Comparison of ENCODE assay signal across 9 mouse cellular contexts in the genomic region with DNA sequence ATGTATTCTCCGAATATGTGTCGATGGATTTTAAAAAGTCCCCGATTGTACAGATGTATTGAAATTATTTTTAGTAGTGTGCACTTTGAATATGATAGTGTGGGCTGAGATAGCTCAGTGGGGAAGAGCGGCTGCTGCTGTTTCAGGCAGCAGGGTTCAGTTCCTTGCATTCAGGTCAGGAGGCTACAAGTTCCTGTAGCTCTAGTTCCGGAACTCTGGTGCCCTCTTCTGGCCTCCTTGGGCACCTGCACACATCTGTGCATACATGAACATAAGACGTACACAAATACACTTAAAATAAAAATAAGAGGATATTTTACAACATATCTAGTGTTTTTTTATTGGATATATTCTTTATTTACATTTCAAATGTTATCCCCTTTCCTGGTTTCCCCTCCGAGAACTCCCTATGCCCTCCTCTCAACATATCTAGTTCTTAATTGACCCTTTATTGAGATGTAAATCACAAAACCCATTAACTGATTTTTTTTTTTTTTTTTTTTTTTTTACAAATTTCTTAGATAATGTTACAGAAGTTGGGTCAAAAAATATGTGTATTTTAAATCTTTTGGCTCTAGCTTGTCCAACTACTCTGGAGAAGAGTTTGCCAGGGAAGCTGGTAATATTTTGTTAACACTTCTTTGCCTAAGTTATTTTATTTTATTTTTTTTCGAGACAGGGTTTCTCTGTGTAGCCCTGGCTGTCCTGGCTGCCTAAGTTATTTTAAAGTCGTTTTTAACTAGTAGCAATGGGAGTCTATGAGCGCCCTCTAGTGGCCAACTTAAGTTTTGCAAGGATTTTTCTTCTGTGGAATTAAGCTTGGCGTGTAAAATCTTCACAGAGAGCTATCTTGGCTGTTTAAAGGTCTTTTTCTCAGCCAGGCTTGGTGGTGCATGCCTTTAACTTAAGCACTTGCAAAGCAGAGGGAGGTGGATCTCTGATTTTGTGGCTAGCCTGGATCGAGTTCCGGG. TPM values are rescaled to one million over a fixed set of nuclear protein-coding genes. Genes with fewer than 3 reads are reported as not detected.
A peak's percentile ranks its signal among the peaks of the same experiment; 100 is the strongest.
DNase-seq lines count a peak whose midpoint lies in the region; ATAC-seq lines count a peak whose summit lies in the region.
"Had no signal": no experiment of that assay in that cellular context is flagged by ENCODE, and none has a peak within 500 bp of the region (broad histone marks: within the 10 kb centered on the region; RNA-seq: fewer than 3 reads in every experiment).

No protein-coding gene starts in this region.

- H3K9me3 ChIP-seq in liver, embryonic 12.5 days (replicated peaks): no peaks in the 10 kb centered on the region
- no peaks in the 10 kb centered on the region for H3K9me3 ChIP-seq in forebrain, embryonic 11.5 days (ENCODE audit: control insufficient read depth, low read length)
- H3K9me3 ChIP-seq: midbrain, embryonic 12.5 days had no signal

- DNase-seq in liver: peak; percentile 71
- DNase-seq in brain, embryonic 18.5 days (ENCODE audit: low read depth, low spot score): peak; percentile 70
- DNase-seq in forebrain, embryonic 11.5 days (ENCODE audit: low spot score): peak; percentile 79
- DNase-seq in left cerebral cortex, postnatal 25 days (ENCODE audit: low spot score in 2 of 2): peak; percentile 81 to 84
- peak; percentile 90 for DNase-seq in naive thymus-derived CD4-positive, alpha-beta T cell, adult 2 months (ENCODE audit: low read depth)
- peak; percentile 84 for DNase-seq in testis, postnatal 10 days (ENCODE audit: low spot score)

- H3K4me2 ChIP-seq in liver, embryonic 12.5 days: no peak overlapping the region
- no peak overlapping the region for H3K4me2 ChIP-seq in forebrain, embryonic 11.5 days (ENCODE audit: low read depth, low read length, severe bottlenecking)
- H3K4me2 ChIP-seq: midbrain, embryonic 12.5 days had no signal

- intact Hi-C loops in left cerebral cortex, postnatal 25 days (cut with DNase I): loop anchor here (1.0 to 10.0 kb wide), 4 partner anchors 41 to 344 kb away; a partner anchor contains a TSS

- no peak overlapping the region for H3K27ac ChIP-seq in liver, embryonic 12.5 days
- no peak overlapping the region for H3K27ac ChIP-seq in forebrain, embryonic 11.5 days (ENCODE audit: low read depth, low read length)
- H3K27ac ChIP-seq: midbrain, embryonic 12.5 days had no signal

- H3K36me3 ChIP-seq in liver, embryonic 12.5 days: no peaks in the 10 kb centered on the region
- no peaks in the 10 kb centered on the region for H3K36me3 ChIP-seq in forebrain, embryonic 11.5 days (ENCODE audit: control insufficient read depth, insufficient read depth, low read length)
- H3K36me3 ChIP-seq: midbrain, embryonic 12.5 days had no signal

- H3K4me3 ChIP-seq in liver, embryonic 12.5 days: no peak overlapping the region
- no peak overlapping the region for H3K4me3 ChIP-seq in forebrain, embryonic 11.5 days (ENCODE audit: low read depth, low read length)
- H3K4me3 ChIP-seq: midbrain, embryonic 12.5 days had no signal

- H3K4me1 ChIP-seq in liver, embryonic 12.5 days: peaks cover 25% of the 10 kb centered on the region
- H3K4me1 ChIP-seq in forebrain, embryonic 11.5 days (replicated peaks; ENCODE audit: control insufficient read depth, insufficient read depth, low read length): no peaks in the 10 kb centered on the region
- H3K4me1 ChIP-seq: midbrain, embryonic 12.5 days had no signal

- WGBS in liver, embryonic 12.5 days (ENCODE audit: insufficient replicate concordance): 55% methylated on average over 13 of the region's 13 CpGs
- WGBS in forebrain, embryonic 11.5 days: 61% methylated on average over 13 of the region's 13 CpGs

- no peaks in the 10 kb centered on the region for H3K27me3 ChIP-seq in liver, embryonic 12.5 days (replicated peaks)
- H3K27me3 ChIP-seq in forebrain, embryonic 11.5 days (ENCODE audit: control insufficient read depth, insufficient read depth, low read length): no peaks in the 10 kb centered on the region
- H3K27me3 ChIP-seq: midbrain, embryonic 12.5 days had no signal

- no peak overlapping the region for H3K9ac ChIP-seq in liver, embryonic 12.5 days
- no peak overlapping the region for H3K9ac ChIP-seq in forebrain, embryonic 11.5 days (ENCODE audit: low read length)
- H3K9ac ChIP-seq: midbrain, embryonic 12.5 days had no signal

- no peak for ATAC-seq in liver, embryonic 12.5 days
- no peak for ATAC-seq in forebrain, embryonic 11.5 days (replicated peaks; ENCODE audit: low FRiP score)
- ATAC-seq in hematopoietic stem cell, adult 5-6 weeks (replicated peaks in 1 of 2; ENCODE audit: insufficient read depth in 1 of 2, low FRiP score in 2 of 2, low TSS enrichment in 1 of 2, low read depth in 1 of 2, poor library complexity in 2 of 2, severe bottlenecking in 2 of 2): peak; percentile 46 to 49; a peak in 2 of 4 replicates

RNA-seq across cellular contexts. Expression of a gene that starts 11.0 kb away (rescaled TPM):
- 0.18 and 0.23 TPM in 2 replicates for polyA plus RNA-seq in liver, embryonic 12.5 days (2016; fragmentation: Nextera tagmentation; extraction: Ambion mirVana)
- 15.5 and 17.0 TPM in 2 replicates for polyA plus RNA-seq in forebrain, embryonic 11.5 days (2014; fragmentation: Nextera tagmentation; extraction: Ambion mirVana)
- not detected in 2 replicates for total RNA-seq in hematopoietic stem cell, adult 5-6 weeks (2017)
- 100 to 1,000 TPM; 148 to 171 TPM for total RNA-seq in left cerebral cortex, postnatal 25 days (2021)

RNA-seq across cellular contexts. Expression of a gene that starts 43.9 kb away (rescaled TPM):
- 7.6 and 8.5 TPM in 2 replicates for polyA plus RNA-seq in liver, embryonic 12.5 days (2016; fragmentation: Nextera tagmentation; extraction: Ambion mirVana)
- 31.6 and 33.5 TPM in 2 replicates for polyA plus RNA-seq in forebrain, embryonic 11.5 days (2014; fragmentation: Nextera tagmentation; extraction: Ambion mirVana)
- 49.2 and 65.2 TPM in 2 replicates for total RNA-seq in hematopoietic stem cell, adult 5-6 weeks (2017)
- 10 to 100 TPM; 64.5 to 66.0 TPM for total RNA-seq in left cerebral cortex, postnatal 25 days (2021)

Comparison
In these comparisons a context has a peak if more than half of its experiments do, and no peak if none do; other contexts are left out.
1. ATAC-seq: peak in hematopoietic stem cell, adult 5-6 weeks (2 of 2); none in liver, embryonic 12.5 days (single experiment) and forebrain, embryonic 11.5 days (single experiment).
2. RNA of a gene that starts 11.0 kb away (total RNA-seq): 148 to 171 TPM in left cerebral cortex, postnatal 25 days; not detected in hematopoietic stem cell, adult 5-6 weeks; every median in the first group is over 100 times any median in the second.
3. Peak in every context shown above with its lines, with median percentiles within 50 percentile points of each other: DNase-seq.